Mouse (Mus musculus): ENCODE measurements around the gene Ncoa7. TPM values are rescaled to one million over a fixed set of nuclear protein-coding genes. Genes with fewer than 3 reads are reported as not detected.

Ncoa7 gene
- polyA plus RNA-seq, 1 experiment = 5.4 TPM

GRCm38 (mm10) chr10:30840824-30841223 is 37.7 kb upstream of the Ncoa7 start:
- Histone ChIP-seq H3K36me3 (ENCODE audit: control insufficient read depth, insufficient read depth, low read length) (no peaks in the 10 kb centered on the region), H3K4me1 (ENCODE audit: control insufficient read depth, insufficient read depth, low read length) (peaks cover 21% of the 10 kb centered on the region), H3K27ac (ENCODE audit: control insufficient read depth, insufficient read depth, low read depth, low read length) (no peak overlapping the region), H3K27me3 (ENCODE audit: control insufficient read depth, insufficient read depth, low read length) (no peaks in the 10 kb centered on the region), H3K4me3 (ENCODE audit: control insufficient read depth, low read depth, low read length) (no peak overlapping the region)
- TF ChIP-seq CTCF (IDR thresholded peaks at IDR 0.05; ENCODE audit: control insufficient read depth, insufficient read depth, insufficient replicate concordance, low read depth, low read length) = no peak
- no peak for TF ChIP-seq POLR2A (IDR thresholded peaks at IDR 0.05; ENCODE audit: control insufficient read depth, low read depth, low read length)

- no peaks in the 10 kb centered on the region for H3K27me3 ChIP-seq (ENCODE audit: control insufficient read depth, insufficient read depth, low read length)
- no peaks in the 10 kb centered on the region for H3K36me3 ChIP-seq (ENCODE audit: control insufficient read depth, insufficient read depth, low read length)
- peaks cover 11% of the 10 kb centered on the region for H3K4me1 ChIP-seq (ENCODE audit: control insufficient read depth, insufficient read depth, low read length)
- H3K4me3 ChIP-seq (ENCODE audit: control insufficient read depth, low read depth, low read length) = no peak overlapping the region
- TF ChIP-seq CTCF (IDR thresholded peaks at IDR 0.05; ENCODE audit: control insufficient read depth, insufficient read depth, insufficient replicate concordance, low read depth, low read length) = no peak
- no peak for TF ChIP-seq POLR2A (IDR thresholded peaks at IDR 0.05; ENCODE audit: control insufficient read depth, low read depth, low read length)
- no peak overlapping the region for H3K27ac ChIP-seq (ENCODE audit: control insufficient read depth, insufficient read depth, low read depth, low read length)
Observed at GRCm38 (mm10) chr10:30838188-30838587, 35.1 kb upstream of the Ncoa7 start.

GRCm38 (mm10) chr10:30825049-30825448 is 21.9 kb upstream of the Ncoa7 start:
- Histone ChIP-seq H3K27me3 (ENCODE audit: control insufficient read depth, insufficient read depth, low read length) (no peaks in the 10 kb centered on the region), H3K4me1 (ENCODE audit: control insufficient read depth, insufficient read depth, low read length) (no peaks in the 10 kb centered on the region), H3K36me3 (ENCODE audit: control insufficient read depth, insufficient read depth, low read length) (no peaks in the 10 kb centered on the region), H3K27ac (ENCODE audit: control insufficient read depth, insufficient read depth, low read depth, low read length) (no peak overlapping the region), H3K4me3 (ENCODE audit: control insufficient read depth, low read depth, low read length) (no peak overlapping the region)
- TF ChIP-seq POLR2A (IDR thresholded peaks at IDR 0.05; ENCODE audit: control insufficient read depth, low read depth, low read length) (no peak), CTCF (IDR thresholded peaks at IDR 0.05; ENCODE audit: control insufficient read depth, insufficient read depth, insufficient replicate concordance, low read depth, low read length) (no peak)

GRCm38 (mm10) chr10:30810967-30811293 is 7.8 kb upstream of the Ncoa7 start:
- TF ChIP-seq CTCF (IDR thresholded peaks at IDR 0.05; ENCODE audit: control insufficient read depth, insufficient read depth, insufficient replicate concordance, low read depth, low read length) (no peak), POLR2A (IDR thresholded peaks at IDR 0.05; ENCODE audit: control insufficient read depth, low read depth, low read length) (no peak)
- H3K4me1 ChIP-seq (ENCODE audit: control insufficient read depth, insufficient read depth, low read length) = no peaks in the 10 kb centered on the region
- no peaks in the 10 kb centered on the region for H3K27me3 ChIP-seq (ENCODE audit: control insufficient read depth, insufficient read depth, low read length)
- no peaks in the 10 kb centered on the region for H3K36me3 ChIP-seq (ENCODE audit: control insufficient read depth, insufficient read depth, low read length)
- peak overlapping the region; percentile 70; the same call in 1 of the 2 replicates for H3K27ac ChIP-seq (ENCODE audit: control insufficient read depth, insufficient read depth, low read depth, low read length)
- peak overlapping the region; percentile 55 for H3K4me3 ChIP-seq (ENCODE audit: control insufficient read depth, low read depth, low read length)

GRCm38 (mm10) chr10:30810247-30810966 is 7.3 kb upstream of the Ncoa7 start:
- TF ChIP-seq CTCF (IDR thresholded peaks at IDR 0.05; ENCODE audit: control insufficient read depth, insufficient read depth, insufficient replicate concordance, low read depth, low read length) (no peak), POLR2A (IDR thresholded peaks at IDR 0.05; ENCODE audit: control insufficient read depth, low read depth, low read length) (no peak)
- H3K36me3 ChIP-seq (ENCODE audit: control insufficient read depth, insufficient read depth, low read length) = no peaks in the 10 kb centered on the region
- H3K4me1 ChIP-seq (ENCODE audit: control insufficient read depth, insufficient read depth, low read length) = no peaks in the 10 kb centered on the region
- H3K27ac ChIP-seq (ENCODE audit: control insufficient read depth, insufficient read depth, low read depth, low read length) = peak overlapping the region; percentile 70; the same call in 1 of the 2 replicates
- peak overlapping the region; percentile 55 for H3K4me3 ChIP-seq (ENCODE audit: control insufficient read depth, low read depth, low read length)
- H3K27me3 ChIP-seq (ENCODE audit: control insufficient read depth, insufficient read depth, low read length) = no peaks in the 10 kb centered on the region

- no peak for TF ChIP-seq CTCF (IDR thresholded peaks at IDR 0.05; ENCODE audit: control insufficient read depth, insufficient read depth, insufficient replicate concordance, low read depth, low read length)
- TF ChIP-seq POLR2A (IDR thresholded peaks at IDR 0.05; ENCODE audit: control insufficient read depth, low read depth, low read length) = no peak
- peak overlapping the region; percentile 88 for H3K27ac ChIP-seq (ENCODE audit: control insufficient read depth, insufficient read depth, low read depth, low read length)
- H3K4me3 ChIP-seq (ENCODE audit: control insufficient read depth, low read depth, low read length) = peak overlapping the region; percentile 97
- H3K36me3 ChIP-seq (ENCODE audit: control insufficient read depth, insufficient read depth, low read length) = no peaks in the 10 kb centered on the region
- peaks cover 6% of the 10 kb centered on the region for H3K4me1 ChIP-seq (ENCODE audit: control insufficient read depth, insufficient read depth, low read length)
- H3K27me3 ChIP-seq (ENCODE audit: control insufficient read depth, insufficient read depth, low read length) = no peaks in the 10 kb centered on the region
Observed at GRCm38 (mm10) chr10:30803587-30804253, 594 bp upstream of the Ncoa7 start.

- no peaks in the 10 kb centered on the region for H3K27me3 ChIP-seq (ENCODE audit: control insufficient read depth, insufficient read depth, low read length)
Observed at GRCm38 (mm10) chr10:30802033-30802432, 1.1 kb downstream of the Ncoa7 start.

More at GRCm38 (mm10) chr10:30802033-30802432, 1.1 kb downstream of the Ncoa7 start:
- no peak for TF ChIP-seq CTCF (IDR thresholded peaks at IDR 0.05; ENCODE audit: control insufficient read depth, insufficient read depth, insufficient replicate concordance, low read depth, low read length)
- no peak for TF ChIP-seq POLR2A (IDR thresholded peaks at IDR 0.05; ENCODE audit: control insufficient read depth, low read depth, low read length)
- Histone ChIP-seq H3K36me3 (ENCODE audit: control insufficient read depth, insufficient read depth, low read length) (no peaks in the 10 kb centered on the region), H3K27ac (ENCODE audit: control insufficient read depth, insufficient read depth, low read depth, low read length) (no peak overlapping the region), H3K4me3 (ENCODE audit: control insufficient read depth, low read depth, low read length) (peak overlapping the region; percentile 97), H3K4me1 (ENCODE audit: control insufficient read depth, insufficient read depth, low read length) (peaks cover 6% of the 10 kb centered on the region)

Data from testis, adult 2 months (tissue).